Mouse (Mus musculus) cerebral cortex, adult 2 months (tissue): ENCODE measurements around the gene Msi2.

Experiments
- WGBS: fragments of 180-500 bp; shearing (Covaris S2); methylation state at CpG from one replicate; pipeline ENCODE4 v1.1.7; 2018; 5-methylcytosine and 5-hydroxymethylcytosine counted together

Msi2 gene

DNA sequence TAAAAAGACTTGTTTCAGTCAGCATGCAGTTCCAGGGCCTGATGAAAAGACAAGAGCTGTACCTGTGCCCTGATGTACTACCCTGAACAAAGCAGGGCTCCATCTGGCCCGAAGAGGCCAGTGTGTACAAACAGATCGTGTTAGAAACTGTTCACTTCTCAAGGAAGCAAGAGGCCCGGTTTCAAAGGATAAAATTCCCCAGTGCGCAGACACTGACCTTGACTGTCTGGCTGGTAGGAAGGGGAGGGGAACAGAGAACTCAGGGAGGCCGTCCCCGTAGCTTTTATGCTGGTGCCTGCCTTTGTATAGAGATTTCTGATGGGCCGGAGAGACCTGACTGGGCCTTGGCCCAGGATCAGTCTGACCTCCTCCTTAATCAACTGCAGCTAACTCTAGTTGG lies 316.0 kb downstream of the Msi2 start:
- WGBS, result 58% methylated on average over 7 of the region's 7 CpGs

DNA sequence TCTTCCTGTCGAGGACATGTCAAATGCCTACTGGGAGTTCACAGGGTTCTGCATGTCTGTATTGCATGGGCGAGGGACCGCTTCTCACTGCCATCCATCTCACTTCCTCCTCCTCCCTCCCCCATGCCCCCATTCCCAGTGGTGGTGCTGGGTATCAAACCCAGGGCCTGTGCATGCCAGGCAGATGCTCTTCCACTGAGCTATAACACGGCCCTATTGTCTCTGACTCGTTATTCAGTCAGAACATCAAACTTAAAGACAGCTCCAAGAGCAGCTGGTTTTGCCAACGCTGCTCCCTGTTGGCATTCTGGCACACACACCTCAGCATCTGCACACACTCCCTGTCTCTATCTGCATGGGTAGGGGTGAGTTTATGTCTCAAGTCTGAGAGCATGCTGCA lies 317.0 kb downstream of the Msi2 start:
- WGBS, result 73% methylated on average over 6 of the region's 6 CpGs

DNA sequence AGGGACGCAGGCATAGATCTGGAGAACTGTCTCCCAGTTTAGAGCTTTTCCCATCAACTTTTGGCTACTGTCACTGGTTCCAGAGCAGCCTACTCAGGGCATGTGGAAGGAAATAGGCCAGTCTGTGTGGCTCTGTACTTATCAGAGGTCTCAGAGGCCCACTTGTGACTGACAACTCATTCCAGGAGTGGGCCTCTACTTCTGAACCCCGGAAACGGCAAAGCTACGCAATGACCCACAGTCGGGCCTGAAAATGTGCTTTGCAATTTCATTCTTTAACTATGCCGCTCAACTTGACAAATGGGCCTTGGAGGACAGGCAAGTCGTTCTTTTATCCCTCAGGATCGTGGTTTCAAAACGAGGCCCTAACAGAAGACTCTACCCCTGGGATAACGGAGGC lies 317.4 kb downstream of the Msi2 start:
- WGBS, result 86% methylated on average over 10 of the region's 10 CpGs

DNA sequence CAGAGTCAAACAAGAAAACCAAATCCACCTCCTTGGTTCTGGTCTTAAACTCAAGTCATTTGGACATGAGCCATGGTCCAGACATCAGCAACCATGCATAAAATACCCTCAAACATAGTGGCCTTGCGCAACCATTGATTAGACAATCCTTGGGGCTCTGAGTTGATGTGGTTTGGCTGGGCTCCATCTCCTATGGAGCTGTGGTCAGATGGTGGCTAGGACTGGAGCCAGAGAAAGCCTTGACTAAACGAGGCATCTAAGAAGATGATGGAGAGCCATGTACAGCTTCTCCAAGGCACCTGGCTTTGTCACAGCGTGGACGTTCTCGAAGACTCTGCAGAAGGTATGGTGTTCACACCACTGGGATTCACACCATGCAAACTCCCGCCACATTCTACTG lies 318.1 kb downstream of the Msi2 start:
- WGBS, result 85% methylated on average over 6 of the region's 6 CpGs

DNA sequence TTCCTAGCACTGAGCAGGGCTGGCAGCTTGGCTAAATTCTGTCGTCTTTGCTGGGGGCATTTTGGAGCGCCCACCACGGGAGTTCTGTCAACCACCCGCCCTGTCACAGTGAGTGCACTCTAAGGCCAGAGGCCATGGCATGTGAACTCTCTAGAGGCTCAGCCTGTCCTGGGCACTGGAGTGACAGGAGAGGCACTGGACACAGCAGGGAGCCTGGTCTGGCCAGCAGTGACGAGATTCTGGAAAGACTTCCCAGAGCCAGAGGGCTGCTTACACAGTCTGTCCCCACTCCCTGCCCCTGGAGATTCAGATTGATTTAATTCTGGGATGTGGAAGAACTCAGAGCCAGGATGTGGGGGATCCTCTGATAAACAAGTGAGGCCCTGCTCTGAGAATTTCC lies 318.9 kb downstream of the Msi2 start:
- WGBS, result 78% methylated on average over 5 of the region's 5 CpGs

DNA sequence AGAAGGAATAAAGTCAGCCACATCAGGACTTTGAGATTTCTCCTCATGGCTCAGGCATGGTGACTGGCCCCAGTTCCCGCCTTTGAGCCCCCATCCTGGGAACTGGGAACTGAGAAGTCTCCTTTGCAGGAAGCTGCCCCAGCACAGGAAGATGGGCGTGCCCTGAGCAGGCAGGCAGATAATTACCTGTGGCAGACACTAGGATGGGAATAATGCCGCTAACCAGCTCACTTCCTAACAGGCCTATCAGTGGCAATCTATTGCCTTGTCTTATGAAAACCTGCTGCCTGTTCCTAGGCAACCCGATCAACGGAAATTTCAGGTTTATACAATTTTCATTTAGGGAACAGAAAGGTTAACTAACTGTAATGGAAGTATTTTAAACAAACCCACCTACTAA lies 319.3 kb downstream of the Msi2 start:
- WGBS, result 91% methylated on average over 5 of the region's 5 CpGs

DNA sequence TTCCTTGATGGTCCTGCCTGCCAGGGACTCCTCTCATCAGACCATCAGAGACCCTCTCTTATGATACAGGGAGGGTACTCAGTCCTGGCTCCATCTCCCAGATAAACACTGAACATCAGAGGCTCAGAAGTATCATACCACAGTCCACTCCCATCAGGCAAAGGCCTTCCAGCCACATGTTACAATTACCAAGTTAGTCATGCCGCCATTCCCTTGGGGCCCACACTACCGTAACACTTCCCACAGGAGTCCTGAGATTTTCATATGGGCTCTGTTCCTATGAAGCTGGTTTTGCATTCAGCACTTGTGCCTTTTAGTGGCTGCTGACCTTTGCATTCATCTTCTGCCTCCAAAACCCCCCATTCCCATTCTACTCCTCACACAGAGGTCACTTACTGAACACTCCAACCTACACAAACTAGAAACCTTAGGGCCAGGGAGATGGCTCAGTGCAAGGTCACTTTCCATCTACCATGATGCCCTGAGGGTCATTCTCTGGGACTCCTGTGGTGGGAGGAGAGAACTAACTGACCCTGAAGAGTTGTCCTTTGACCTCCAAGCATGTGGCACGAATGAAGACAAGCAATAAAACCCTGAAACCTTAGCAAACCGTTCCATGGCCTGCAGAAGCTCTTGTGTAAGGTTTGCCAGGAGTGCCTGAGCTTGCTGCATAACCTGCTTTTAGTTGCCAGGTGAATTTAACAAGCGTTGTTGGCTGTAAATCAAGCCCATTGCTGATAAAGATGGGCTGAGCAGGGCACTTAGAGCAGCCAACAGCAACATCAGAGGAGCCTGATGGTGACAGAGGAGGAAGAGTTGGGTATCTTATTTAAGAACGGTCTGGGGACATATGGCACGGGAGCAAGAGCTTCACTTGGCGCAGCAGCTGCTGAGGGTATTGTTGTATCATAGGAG lies 323.0 kb downstream of the Msi2 start:
- WGBS, result 90% methylated on average over 8 of the region's 8 CpGs

DNA sequence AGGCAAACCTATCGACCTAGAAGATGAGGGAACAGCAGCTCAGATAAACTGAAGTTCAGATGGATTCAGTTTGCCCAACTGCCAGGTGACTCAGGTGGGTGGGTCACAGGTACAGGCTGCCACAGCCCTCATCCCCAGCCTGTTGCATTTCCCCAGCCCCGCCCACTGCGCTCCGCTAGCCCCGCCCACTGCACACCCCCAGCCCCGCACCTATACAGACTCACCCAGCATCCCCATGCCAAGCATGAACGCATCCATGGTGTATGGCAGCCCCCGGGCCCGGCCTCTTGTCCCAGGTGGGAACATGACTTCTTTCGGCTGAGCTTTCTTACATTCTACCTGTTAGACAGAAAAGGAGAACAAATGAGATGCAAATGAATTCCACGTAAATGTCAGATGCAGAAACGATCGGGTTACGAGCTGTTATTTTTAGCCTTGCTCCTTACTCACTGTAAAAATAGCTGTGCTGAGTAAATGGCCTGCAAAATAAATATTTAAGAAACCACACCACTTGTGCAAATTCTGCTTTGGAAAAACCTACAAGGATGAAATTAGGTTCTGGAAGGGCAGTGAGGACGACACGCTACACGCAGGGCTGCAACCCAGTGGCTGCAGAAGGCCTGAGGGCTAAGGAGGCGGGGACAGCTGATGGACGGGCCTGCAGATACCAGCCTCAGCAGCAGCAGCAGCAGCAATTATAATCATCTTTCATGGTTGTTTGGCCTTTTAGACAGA lies 323.8 kb downstream of the Msi2 start:
- 68% methylated on average over 19 of the region's 19 CpGs for WGBS

DNA sequence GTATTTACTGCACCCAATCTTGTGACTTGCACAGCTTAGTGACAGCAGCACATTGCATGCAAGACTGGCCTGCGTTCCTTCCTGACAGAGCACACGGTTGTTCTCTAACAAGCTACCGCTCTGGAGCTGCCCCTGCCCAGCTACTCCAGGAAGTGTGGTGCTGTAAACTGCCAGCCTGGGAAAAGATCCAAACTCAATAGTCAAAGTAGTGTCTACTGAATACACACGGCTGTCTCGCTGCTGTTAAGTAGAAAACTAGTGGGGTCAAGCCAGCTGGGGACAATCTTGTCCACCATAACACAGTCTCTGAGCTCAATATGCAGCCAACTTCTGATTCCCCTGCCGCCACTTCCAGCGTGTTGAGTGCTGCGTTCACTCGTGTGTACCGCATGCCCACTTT lies 325.6 kb downstream of the Msi2 start:
- 58% methylated on average over 10 of the region's 10 CpGs for WGBS

DNA sequence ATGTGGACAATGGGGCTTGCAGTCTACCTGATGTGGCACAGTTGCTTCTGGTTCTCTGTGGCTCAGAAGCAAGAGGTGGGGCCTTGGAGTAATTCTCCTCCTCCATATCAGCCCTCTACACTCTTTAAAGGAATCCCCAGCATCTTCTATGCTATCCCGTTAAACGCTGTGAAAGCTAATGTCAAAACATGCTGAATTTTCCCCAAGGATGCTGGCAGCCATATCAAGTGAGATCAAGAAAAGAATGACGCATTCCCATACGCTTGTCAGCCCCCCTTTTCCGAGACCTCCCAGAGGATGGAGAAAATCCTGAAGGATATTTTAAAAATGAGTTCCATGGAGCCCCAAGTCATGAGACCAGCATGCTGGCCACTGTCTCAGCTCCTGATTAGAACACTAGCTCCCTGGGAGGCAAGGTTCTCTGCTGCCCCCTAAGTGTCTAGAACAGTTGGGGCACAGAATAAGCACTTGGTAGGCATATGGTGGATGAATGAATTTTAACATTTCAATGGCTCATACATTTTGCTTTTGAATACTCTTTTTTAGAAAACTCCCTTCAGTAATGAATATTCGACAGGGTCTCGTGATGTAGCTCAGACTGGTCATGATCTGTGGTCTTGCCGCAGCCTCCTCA lies 327.0 kb downstream of the Msi2 start:
- WGBS, result 84% methylated on average over 8 of the region's 8 CpGs

DNA sequence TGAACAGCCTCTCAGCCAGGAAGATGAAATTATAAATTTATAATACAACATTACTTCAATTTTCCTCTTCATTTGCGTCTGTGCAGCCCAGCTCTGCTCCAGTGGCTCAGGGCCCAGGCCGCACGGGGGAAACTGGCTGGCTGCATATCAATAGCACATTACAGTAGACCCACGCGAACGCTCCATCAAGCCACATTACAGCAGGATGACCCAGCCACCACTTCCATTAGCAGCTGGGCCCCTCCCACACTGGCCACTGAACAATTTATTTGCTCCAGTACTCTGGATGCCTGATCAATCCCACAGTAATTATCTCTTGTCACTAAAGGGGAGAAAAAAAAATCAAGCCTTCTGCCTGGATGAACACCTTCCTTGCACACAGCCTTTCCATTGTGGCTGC lies 328.8 kb downstream of the Msi2 start:
- 85% methylated on average over 6 of the region's 6 CpGs for WGBS

DNA sequence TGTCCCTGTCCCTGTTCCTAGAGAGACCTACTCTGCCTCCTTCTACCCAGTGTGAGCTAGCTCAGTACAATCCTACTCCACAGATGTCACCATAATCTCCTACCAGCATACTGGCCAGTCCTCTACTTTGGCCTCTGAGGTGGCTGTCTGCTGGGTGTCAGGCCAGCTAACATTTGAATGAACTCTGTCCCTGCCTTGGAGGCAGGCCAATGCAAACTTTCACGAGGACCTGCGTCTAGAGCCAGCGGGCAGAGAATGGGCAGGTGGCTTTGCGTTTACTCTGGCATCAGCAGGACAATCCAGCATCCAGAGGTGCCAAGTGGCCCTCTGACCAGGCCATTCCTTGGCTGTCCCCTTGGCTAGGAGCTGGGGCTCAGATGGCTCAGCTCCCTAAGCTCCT lies 331.4 kb downstream of the Msi2 start:
- WGBS, result 74% methylated on average over 4 of the region's 4 CpGs

DNA sequence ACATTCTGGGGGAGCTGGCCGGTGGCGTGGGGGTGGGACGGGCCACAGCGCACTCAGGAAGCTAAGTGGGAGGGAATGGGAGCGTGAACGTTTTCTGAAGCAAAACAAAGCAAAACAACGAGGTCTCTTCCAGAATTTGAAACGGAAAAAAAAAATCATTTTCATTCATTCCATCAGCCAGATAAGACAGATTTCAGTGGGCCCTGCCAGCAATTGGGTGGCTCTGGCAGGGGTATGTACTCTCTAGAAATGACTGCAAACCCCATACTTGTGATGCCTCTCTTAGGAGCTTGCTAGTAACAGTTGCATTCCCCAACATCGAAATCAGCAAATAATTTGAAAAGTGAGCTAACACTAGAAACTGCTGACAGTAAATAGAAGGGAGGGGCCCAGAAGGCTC lies 335.9 kb downstream of the Msi2 start:
- 62% methylated on average over 9 of the region's 9 CpGs for WGBS

DNA sequence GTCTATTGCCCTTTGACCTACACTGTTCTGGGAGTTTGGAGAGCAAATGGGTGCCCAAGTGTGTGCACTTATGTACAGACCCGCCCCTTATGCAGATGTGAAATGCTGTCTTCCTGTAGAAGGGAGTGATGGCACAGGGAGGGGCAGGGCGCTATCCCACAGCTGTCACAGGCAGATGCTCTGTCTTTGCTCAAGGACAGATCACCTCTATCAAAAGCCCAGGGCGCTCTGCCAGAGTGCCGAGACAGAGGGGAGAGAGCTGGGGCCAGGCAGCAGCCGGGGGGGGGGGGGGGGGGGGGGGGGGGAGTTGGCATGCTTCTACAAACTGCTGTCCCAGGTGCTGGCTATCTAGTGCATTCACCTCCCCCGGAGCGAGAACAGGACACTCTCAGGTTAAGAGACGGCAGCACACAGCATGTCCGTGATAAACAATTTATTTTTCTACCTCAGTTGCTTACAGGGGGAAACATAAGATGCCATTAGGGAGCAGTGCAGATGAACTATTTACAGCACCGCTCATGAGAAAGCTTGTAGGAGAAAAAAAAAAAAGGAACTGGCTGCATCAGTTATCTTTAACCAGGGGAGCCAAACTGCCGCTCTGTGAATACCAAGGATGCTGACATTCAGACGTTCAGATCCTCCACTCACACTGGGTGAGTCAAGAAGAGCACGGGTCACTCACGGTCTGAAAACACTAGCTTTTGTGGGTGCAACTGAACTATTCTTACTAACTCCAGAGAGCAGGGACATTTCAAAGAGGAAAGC lies 337.0 kb downstream of the Msi2 start:
- WGBS, result 83% methylated on average over 12 of the region's 14 CpGs

DNA sequence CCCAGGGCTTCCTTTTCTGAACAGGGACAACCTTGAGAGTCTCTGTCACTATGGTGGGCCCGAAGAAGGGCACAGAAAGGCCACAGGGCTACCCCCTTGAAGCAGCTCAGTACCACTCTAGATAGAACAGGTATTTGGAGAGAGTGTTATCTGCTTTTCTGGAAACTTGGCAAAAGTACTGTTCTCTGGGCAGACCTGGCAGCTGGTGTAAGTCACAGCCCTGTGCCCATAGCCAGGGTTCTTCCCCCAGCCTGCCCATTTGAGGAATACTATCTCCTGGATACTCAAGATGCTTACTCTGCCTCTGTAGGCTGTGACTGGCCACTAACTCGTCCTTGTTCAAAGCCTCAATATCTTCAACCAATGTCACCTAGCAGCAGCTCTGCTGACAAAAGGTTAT lies 338.7 kb downstream of the Msi2 start:
- WGBS, result 90% methylated on average over 2 of the region's 2 CpGs

DNA sequence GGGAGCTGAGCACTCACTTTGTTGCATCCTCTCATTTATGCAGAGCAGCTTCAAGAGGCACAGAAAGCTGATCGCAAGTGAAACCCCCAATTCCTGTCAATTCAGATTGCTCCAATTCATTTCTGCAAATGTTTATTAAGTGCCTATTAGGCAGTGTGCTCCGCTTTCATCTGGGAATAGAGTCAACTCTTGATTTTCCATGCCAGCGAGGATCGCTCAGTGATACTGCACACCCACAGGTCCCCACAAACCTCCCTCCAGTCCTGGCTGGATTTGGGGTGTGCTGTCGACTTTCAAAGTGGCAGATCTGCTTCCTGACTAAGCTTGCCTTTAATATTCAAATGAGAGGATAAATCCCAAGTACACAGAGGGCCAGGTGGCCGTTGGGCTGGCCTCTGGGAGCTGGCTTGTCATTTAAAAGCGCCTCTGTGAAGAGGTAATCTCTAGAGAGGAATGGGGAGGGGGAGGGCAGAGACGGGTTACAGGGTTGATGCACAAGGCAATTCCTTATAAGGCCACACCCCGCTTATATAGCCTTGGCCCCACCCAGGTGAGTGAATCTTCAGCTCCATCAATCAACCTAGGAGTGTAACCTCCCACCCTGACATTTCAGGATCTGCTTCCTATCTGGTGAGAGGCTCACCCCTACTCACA lies 339.5 kb downstream of the Msi2 start:
- WGBS, result 75% methylated on average over 9 of the region's 9 CpGs

DNA sequence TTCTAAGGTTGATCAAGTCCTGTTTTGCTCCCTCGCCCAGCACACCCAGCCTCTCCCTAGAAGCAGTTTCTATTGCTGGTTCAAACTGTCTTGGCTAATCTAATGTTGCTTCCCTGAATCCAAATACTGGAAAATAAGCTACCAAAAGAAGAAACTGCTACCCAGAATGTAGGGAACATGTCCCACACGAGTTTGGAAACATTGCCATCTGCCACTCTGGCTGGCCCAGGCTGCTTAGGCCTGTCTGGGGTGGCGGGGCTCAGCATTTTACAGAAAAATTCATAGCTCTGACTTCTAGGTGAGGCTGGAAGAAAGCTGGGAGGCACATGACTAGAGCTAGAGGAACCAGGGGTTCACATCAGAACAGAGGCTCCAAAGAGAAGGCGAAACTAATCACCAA lies 345.7 kb downstream of the Msi2 start:
- 44% methylated on average over 4 of the region's 4 CpGs for WGBS

DNA sequence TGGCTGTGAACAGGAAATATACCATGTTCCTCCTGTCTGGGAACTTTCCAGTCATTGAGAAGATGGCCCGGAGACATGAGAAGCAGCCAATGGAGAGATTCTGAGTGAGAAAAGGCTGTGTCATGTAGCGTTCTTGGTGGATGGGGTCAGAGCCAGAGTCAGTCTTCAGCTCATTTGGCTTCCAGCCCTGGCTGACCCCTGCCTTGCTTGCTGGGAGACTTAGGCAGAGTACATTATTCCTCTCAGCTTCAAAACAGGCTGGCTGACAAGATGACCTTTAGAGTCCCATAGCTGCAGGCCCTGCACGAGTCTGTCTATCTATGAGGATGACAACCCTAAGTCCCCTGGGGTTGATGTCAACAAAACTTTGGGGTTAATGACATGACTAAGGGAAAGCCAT lies 348.4 kb downstream of the Msi2 start:
- WGBS, result 68% methylated on average over 3 of the region's 3 CpGs

DNA sequence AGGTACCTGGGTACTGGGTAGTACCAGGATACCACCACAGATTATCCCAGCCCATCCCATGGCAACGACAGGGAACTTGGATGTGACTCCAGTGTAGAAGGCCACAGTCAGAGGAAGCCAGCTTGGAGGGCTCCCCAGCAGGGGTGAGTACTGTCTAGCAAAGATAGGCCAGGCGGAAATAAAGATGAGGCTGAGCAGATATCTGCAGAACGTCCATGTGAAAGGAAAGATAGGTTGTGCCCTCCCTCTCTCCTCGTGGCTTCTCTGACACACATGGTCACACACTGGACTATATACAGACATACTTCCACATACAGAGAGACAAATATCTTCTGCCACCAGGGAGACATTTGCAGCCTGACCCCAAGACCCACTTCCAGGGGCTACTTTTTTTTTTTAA lies 350.8 kb downstream of the Msi2 start:
- WGBS, result 91% methylated on average over 4 of the region's 4 CpGs

DNA sequence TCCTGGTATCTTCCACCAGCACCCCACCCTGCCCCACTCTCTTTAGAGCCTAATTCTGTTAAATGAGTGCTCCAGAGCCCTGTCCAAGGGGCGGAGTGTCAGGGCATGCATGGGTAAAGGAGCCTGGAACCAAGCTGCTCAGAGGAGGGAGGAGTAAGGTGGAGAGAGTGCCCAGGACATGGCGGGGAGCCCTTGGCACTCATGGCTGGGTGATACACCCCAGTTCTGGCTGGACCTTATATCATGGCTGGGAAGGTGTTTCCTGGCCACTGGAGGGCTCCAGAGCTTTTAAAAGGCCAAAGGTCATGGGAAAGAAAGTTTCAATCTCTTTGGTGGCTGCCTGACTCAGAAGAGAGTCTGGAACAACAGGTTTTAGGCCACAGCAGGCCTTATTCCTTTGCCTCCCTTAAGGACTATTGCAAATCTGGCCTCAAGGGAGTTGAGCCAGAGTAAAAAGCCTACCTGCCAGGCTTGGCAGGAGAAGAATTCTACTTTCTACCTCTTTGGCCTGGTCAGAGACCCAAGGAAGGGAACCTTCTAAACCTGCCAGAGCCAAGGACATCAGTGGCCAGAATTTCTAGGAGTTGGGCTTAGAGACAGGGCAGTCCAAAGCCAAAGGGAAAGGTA lies 352.3 kb downstream of the Msi2 start:
- 96% methylated on average over 2 of the region's 2 CpGs for WGBS

DNA sequence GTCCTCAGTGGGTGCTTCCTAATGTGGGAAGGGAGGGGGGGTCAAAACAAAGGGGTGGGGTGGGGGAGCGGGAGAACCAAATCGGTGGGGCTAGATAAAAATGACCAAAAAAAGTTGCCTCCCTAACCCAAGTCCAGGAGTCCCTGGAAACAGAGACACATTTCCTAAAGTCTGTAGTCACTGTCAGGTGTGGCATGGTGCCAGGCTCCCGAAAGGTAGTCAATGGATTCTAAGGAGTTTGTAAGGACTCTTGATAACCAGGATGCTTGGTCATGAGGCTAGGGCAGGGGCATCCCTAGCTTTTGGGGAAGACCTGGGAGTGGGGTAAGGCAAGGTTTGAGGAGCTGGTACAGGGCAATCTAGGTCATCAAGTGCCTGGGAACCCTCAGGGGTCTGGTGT lies 354.1 kb downstream of the Msi2 start:
- 94% methylated on average over 3 of the region's 3 CpGs for WGBS
